Mouse (Mus musculus) brain, embryonic 14.5 days (tissue): ENCODE measurements around the gene Cpd.

Experiments used
- CTCF ChIP-seq: fragments of 200-500 bp; IDR thresholded peaks from 2 replicates; pipeline ENCODE4 v1.5.1; 2012; ENCODE audit warnings: inconsistent platforms, mild to moderate bottlenecking, moderate library complexity, borderline replicate concordance; ENCODE audit not compliant: insufficient read depth, insufficient read length; ENCODE audit errors: extremely low read depth
- POLR2A ChIP-seq: fragments of 200-500 bp; IDR thresholded peaks from 2 replicates; pipeline ENCODE4 v1.6.1; 2012; ENCODE audit warnings: mild to moderate bottlenecking, inconsistent platforms, borderline replicate concordance; ENCODE audit not compliant: poor library complexity, insufficient read depth, insufficient read length, severe bottlenecking; ENCODE audit errors: extremely low read depth

GRCm38 (mm10) chr11:76849596-76849995 is 2.8 kb upstream of the Cpd start:
- no peak for TF ChIP-seq POLR2A
- no peak for TF ChIP-seq CTCF
